15 mouse cellular contexts compared by ENCODE assay signal in the genomic region with DNA sequence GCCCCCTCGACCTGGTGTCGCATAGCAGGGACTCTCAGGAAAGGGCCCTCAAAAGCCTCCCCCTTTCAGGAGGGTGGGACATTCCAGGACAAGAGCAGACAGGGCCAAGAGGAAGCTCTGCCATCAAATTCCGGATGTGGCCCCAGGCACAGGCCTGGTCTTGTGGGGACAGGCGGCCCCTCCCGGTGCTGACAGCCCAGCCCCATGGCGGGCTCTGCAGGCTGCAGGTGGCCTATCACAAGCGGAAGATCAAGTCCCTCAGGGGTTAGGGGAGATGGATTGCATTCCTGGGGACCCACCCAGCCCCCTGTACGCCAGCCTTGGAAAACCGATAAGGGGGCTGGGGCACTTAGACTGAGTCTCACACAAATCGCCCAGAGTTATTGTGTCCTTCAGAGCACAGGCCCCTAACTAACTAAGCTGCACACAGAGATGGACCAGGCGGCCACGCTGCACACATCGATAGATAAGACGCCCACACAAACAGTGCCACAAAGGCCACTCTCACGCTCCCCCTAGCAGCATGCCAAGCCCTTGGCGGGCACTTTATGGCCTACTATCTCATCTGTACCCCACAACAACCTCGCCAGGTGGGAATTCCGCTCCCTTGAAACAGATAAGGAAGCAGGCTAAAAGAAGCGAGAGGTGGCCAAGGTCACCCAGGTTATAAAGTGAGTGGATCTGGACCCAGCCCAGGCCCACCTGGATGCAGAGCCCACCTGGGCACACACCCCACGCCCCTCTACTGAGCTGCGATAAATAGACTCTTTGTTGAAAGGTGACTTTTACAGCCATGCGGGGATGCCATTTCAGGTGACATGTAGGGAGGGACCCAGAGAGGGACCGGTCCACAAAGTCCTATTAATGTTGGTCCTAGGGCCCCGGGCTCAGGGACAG. TPM values are rescaled to one million over a fixed set of nuclear protein-coding genes. Genes with fewer than 3 reads are reported as not detected.
A peak's percentile ranks its signal among the peaks of the same experiment; 100 is the strongest.
DNase-seq lines count a peak whose midpoint lies in the region; ATAC-seq and TF ChIP-seq lines count a peak whose summit lies in the region.
"Had no signal": no experiment of that assay in that cellular context is flagged by ENCODE, and none has a peak within 500 bp of the region (broad histone marks: within the 10 kb centered on the region; RNA-seq: fewer than 3 reads in every experiment).

No protein-coding gene starts in this region.

- 49% methylated on average over 24 of the region's 24 CpGs for WGBS in liver, postnatal 0 days (ENCODE audit: insufficient replicate concordance)
- 64% methylated on average over 24 of the region's 24 CpGs for WGBS in embryonic facial prominence, embryonic 11.5 days
- WGBS in kidney, adult 2 months, result 70% methylated on average over 24 of the region's 24 CpGs

- TF ChIP-seq EP300 in liver, postnatal 0 days (IDR thresholded peaks at IDR 0.05; ENCODE audit: low read depth), result no peak

- H3K4me1 ChIP-seq in liver, postnatal 0 days (ENCODE audit: insufficient read depth), result 0 out of 2 replicates have a peak, but pooled peaks cover under 1% of the 10 kb centered on the region
- H3K4me1 ChIP-seq in embryonic facial prominence, embryonic 11.5 days (ENCODE audit: control insufficient read depth, insufficient read depth, low read length), result no peaks in the 10 kb centered on the region
- no peaks in the 10 kb centered on the region for H3K4me1 ChIP-seq in kidney, adult 2 months (ENCODE audit: control insufficient read depth, insufficient read depth, low read length)
- H3K4me1 ChIP-seq: forebrain, embryonic 15.5 days had no signal

- no peak overlapping the region for H3K9ac ChIP-seq in liver, postnatal 0 days (replicated peaks)
- no peak overlapping the region for H3K9ac ChIP-seq in embryonic facial prominence, embryonic 11.5 days (replicated peaks; ENCODE audit: low read length)
- H3K9ac ChIP-seq: forebrain, embryonic 15.5 days had no signal

- no peak overlapping the region for H3K27ac ChIP-seq in liver, postnatal 0 days (ENCODE audit: low read depth)
- H3K27ac ChIP-seq in embryonic facial prominence, embryonic 11.5 days (replicated peaks; ENCODE audit: low read depth, low read length), result no peak overlapping the region
- H3K27ac ChIP-seq in kidney, adult 2 months (ENCODE audit: insufficient read depth, low read depth, low read length), result no peak overlapping the region
- H3K27ac ChIP-seq: forebrain, embryonic 15.5 days had no signal

- no peak for TF ChIP-seq CTCF in liver, postnatal 0 days (IDR thresholded peaks at IDR 0.05; ENCODE audit: low read depth)
- TF ChIP-seq CTCF in kidney, adult 2 months (conservative IDR thresholded peaks at IDR 0.05; ENCODE audit: insufficient read depth, insufficient read length, low read depth, low read length), result no peak

- no peaks in the 10 kb centered on the region for H3K36me3 ChIP-seq in liver, postnatal 0 days (replicated peaks; ENCODE audit: insufficient read depth, low read length)
- H3K36me3 ChIP-seq in embryonic facial prominence, embryonic 11.5 days (replicated peaks; ENCODE audit: control insufficient read depth, insufficient read depth, low read depth, low read length), result no peaks in the 10 kb centered on the region
- no peaks in the 10 kb centered on the region for H3K36me3 ChIP-seq in kidney, adult 2 months (ENCODE audit: control insufficient read depth, insufficient read depth, low read length)
- H3K36me3 ChIP-seq: forebrain, embryonic 15.5 days had no signal

- DNase-seq in liver, result peak; percentile 28
- DNase-seq in liver, postnatal 0 days, result no peak
- peak; percentile 25 for DNase-seq in embryonic facial prominence, embryonic 11.5 days (ENCODE audit: low spot score)
- peak; percentile 54 for DNase-seq in kidney, adult 2 months
- no peak for DNase-seq in left cerebral cortex, postnatal 14 days (ENCODE audit: low spot score in 2 of 2)
- DNase-seq: cerebellum, adult 9-10 months; heart, postnatal 4 days; right cerebral cortex, postnatal 14 days had no signal

- H3K4me2 ChIP-seq in liver, postnatal 0 days (ENCODE audit: low read depth, low read length), result no peak overlapping the region
- no peak overlapping the region for H3K4me2 ChIP-seq in embryonic facial prominence, embryonic 11.5 days (ENCODE audit: low read depth, low read length)
- H3K4me2 ChIP-seq: forebrain, embryonic 15.5 days had no signal

- no peak overlapping the region for H3K4me3 ChIP-seq in liver, postnatal 0 days (ENCODE audit: low read depth, low read length)
- no peak overlapping the region for H3K4me3 ChIP-seq in embryonic facial prominence, embryonic 11.5 days (ENCODE audit: low read depth, low read length)
- H3K4me3 ChIP-seq in kidney, adult 2 months (ENCODE audit: insufficient read depth, low read depth, low read length), result no peak overlapping the region
- H3K4me3 ChIP-seq: forebrain, embryonic 15.5 days had no signal

- H3K27me3 ChIP-seq in liver, postnatal 0 days (ENCODE audit: insufficient read depth, low read length), result no peaks in the 10 kb centered on the region
- H3K27me3 ChIP-seq in embryonic facial prominence, embryonic 11.5 days (ENCODE audit: control insufficient read depth, insufficient read depth, low read length), result no peaks in the 10 kb centered on the region
- H3K27me3 ChIP-seq in kidney, adult 2 months (replicated peaks; ENCODE audit: control insufficient read depth, insufficient read depth, low read length), result no peaks in the 10 kb centered on the region
- H3K27me3 ChIP-seq: forebrain, embryonic 15.5 days had no signal

- no peaks in the 10 kb centered on the region for H3K9me3 ChIP-seq in liver, postnatal 0 days (ENCODE audit: low read length)
- H3K9me3 ChIP-seq in embryonic facial prominence, embryonic 11.5 days (replicated peaks; ENCODE audit: control insufficient read depth, low read length), result no peaks in the 10 kb centered on the region
- H3K9me3 ChIP-seq: forebrain, embryonic 15.5 days had no signal

- ATAC-seq in liver, postnatal 0 days, result no peak
- no peak for ATAC-seq in embryonic facial prominence, embryonic 11.5 days (replicated peaks; ENCODE audit: insufficient number of reproducible peaks, low FRiP score, low TSS enrichment, low read depth)
- ATAC-seq in megakaryocyte progenitor cell, adult 5-6 weeks (replicated peaks; ENCODE audit: poor library complexity), result peak; percentile 71
- ATAC-seq in cerebellum, adult (ENCODE audit: insufficient number of reproducible peaks, low FRiP score, low TSS enrichment), result no peak
- ATAC-seq: forebrain, embryonic 15.5 days had no signal

- TF ChIP-seq POLR2A in kidney, adult 2 months (IDR thresholded peaks at IDR 0.05; ENCODE audit: low read depth, low read length), result no peak

- intact Hi-C loops in left cerebral cortex, postnatal 14 days (cut with DNase I), result no loop called here

RNA-seq across cellular contexts. Expression of a gene that starts 55.5 kb away (rescaled TPM):
- polyA plus RNA-seq in liver, postnatal 0 days (2015; fragmentation: Nextera tagmentation; extraction: Ambion mirVana), result not detected in 2 replicates
- polyA plus RNA-seq in embryonic facial prominence, embryonic 11.5 days (2014; fragmentation: Nextera tagmentation; extraction: Ambion mirVana), result not detected in 2 replicates
- 0.14 and 0.16 TPM in 2 replicates for polyA plus RNA-seq in kidney, adult 2 months (2012; rRNA removed)
- not detected in 2 replicates for total RNA-seq in megakaryocyte progenitor cell, adult 5-6 weeks (2015)
- total RNA-seq in megakaryocyte progenitor cell, adult 5-6 weeks (2017), result not detected in 2 replicates
- not detected for total RNA-seq in left cerebral cortex, postnatal 14 days (2021)
- total RNA-seq: adrenal gland, postnatal 36 days; ES-E14; heart, postnatal 4 days; layer of hippocampus, postnatal 25 days had no signal
- polyA plus RNA-seq: forebrain, embryonic 15.5 days; thymus, postnatal 0 days had no signal

Comparison
In these comparisons a context has a peak if more than half of its experiments do, and no peak if none do; other contexts are left out.
1. DNase-seq: peak in liver (single experiment), embryonic facial prominence, embryonic 11.5 days (single experiment) and kidney, adult 2 months (single experiment); none in liver, postnatal 0 days (single experiment) and left cerebral cortex, postnatal 14 days (0 of 2).